Mouse (Mus musculus): Measurements from ENCODE around the gene Fam76b. TPM values are rescaled to one million over a fixed set of nuclear protein-coding genes. Genes with fewer than 3 reads are reported as not detected.

Fam76b gene
- total RNA-seq, 2 experiments from 2014 or later: 16.7 to 17.6 TPM

DNA sequence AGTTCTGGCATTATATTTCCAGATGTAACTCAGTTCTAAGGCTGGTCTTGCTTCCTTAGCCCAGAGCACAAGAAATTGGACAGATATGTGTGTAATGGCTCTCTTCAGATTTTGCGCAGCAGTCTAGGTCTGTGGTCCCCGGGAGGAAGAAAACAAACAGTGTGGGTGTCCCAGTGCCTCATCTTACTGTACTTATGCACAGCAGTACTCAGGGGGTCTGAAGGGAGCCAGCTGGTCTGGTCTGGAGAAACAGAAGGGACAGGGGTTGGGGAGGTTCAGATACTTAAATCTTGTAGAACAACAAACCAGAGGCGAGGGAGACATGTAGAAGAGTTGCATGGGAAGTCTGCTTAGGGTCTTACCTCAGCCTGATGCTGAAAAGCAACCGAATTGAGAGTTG lies 29.3 kb downstream of the Fam76b start:
- no peak for DNase-seq (ENCODE audit: low spot score in 2 of 2)

DNA sequence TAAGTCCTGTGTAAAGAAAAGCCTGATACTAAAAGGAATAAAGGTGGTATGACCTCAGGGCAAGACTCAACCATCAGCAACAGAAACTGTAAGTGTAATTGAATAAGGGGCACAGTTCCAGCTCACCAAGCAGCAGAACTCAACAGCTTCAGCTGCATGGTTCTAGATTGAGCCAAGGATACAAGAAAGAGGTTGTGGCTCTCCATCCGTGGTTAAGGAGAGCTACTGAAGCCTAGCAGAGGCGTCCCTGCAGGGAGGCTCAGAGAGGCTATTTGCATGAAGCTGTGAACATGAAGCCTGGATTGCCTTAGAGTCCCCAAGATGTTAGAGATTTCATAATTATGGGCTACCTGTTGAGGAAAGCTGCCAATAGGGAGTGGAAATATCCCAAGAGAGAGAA lies 40.1 kb downstream of the Fam76b start:
- DNase-seq (ENCODE audit: low spot score in 2 of 2): no peak

DNA sequence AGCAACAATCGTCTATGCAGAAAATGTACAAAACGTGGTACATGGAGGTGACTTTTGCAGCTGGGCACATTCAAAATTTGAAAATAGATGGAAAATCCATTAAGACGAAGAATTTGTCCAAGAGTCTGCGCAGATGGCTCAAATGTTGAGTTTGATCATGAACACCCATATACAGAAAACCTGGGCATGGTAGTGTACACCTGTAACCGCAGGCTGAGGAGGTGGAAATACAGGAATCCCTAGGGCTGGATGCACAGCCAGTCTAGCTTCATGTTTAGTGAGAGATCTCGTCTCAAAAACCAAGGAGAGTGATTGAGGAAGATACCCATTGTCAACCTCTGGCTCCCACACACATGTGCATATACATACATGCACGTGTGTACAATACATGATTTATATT lies 44.1 kb downstream of the Fam76b start:
- no peak for DNase-seq (ENCODE audit: low spot score in 2 of 2)

DNA sequence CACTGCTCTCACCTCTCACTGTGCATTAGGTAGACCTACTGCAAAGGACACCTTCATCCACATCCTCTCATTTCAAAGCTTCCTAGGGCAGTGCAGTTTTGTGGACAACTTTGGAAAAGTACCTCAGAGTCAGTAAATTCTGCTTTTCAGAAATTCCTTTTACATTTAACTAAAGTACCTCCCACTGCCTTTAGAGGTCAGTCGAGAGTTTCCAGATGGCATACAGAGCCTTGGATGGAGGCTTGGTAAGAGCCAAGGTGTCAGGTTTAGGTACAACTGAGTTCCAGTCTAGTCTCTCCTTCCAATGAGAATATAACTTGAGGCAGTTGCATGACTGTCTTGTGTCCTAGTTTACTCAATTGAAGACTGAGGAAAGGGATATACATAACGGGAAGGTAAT lies 46.8 kb downstream of the Fam76b start:
- DNase-seq (ENCODE audit: low spot score in 2 of 2): no peak

DNA sequence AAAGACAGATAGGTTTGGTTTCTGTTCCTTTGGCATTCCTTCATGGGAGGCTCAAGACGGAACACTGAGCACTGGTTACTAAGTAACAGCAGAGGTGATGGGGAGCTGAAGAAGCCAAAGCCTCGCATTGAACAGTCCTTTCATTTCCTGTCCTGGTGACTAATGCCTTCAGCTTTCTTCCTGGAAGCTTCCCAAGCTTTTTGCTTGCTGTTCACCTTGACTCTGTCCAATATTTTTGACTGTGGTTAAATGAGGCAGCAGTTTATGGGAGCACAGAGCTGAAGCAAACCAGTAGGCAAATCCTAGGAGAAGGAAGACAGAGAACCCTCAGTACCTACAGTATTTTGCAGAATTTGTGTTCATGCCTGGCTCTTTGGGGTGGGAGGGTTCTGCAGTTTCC lies 47.8 kb downstream of the Fam76b start:
- DNase-seq (ENCODE audit: low spot score in 2 of 2): no peak

DNA sequence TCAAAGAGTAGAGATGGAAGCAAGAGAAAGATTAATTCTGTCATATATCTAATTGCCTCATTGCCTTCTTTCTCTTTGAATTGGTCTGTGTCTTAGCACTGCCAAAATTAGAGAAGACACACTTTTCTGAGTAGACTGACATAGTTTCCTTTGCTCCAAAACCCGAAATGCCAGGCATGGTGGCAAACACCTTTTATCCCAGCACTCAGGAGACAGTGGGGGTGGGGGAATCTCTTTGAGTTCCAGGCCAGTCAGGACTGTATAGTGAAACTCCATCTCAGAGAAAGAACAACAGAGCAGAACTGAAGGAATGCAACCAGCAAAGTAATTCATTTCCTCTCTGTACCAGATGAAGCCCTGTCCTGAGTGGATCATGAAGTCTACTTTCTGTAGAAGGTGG lies 53.2 kb downstream of the Fam76b start:
- no peak for DNase-seq (ENCODE audit: low spot score in 2 of 2)

DNA sequence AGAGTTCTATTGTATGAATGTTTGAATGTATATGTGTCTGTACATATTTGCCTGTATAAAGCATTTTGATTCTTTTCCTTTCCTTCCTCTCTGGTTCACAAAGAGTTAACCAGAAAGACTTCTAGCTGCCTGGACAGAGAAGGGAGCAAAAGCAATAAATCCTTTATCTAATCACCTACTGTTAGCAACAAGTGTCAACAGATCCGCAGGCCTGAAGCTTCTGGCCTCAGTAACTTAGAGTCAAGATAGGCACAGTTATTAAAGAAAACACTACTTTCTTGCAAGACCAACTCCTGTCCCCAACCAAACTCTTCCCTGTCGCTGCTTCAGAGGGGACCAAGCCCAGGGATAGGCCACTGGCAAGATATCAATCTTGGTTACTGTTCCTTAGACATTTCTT lies 55.0 kb downstream of the Fam76b start:
- DNase-seq (ENCODE audit: low spot score in 2 of 2): no peak

DNA sequence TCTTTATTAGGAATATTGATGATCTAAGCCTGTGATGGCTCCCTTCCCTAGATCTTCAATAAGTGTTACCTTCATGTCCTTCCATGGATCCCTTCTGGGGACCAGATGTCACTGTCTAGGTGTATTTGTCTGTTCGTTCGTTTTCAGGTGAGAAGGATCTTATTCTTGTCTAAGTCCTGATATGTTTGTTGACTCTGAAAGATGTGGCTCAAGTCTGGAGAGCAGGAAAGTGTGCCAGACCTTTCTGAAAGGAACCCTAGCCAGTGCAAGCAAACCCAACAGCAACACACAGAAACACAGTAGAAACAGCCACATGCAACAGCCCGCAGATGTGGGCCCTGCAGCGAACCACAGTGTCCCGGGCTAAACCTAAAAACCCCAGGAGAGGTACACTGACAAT lies 61.5 kb downstream of the Fam76b start:
- no peak for DNase-seq (ENCODE audit: low spot score in 2 of 2)

DNA sequence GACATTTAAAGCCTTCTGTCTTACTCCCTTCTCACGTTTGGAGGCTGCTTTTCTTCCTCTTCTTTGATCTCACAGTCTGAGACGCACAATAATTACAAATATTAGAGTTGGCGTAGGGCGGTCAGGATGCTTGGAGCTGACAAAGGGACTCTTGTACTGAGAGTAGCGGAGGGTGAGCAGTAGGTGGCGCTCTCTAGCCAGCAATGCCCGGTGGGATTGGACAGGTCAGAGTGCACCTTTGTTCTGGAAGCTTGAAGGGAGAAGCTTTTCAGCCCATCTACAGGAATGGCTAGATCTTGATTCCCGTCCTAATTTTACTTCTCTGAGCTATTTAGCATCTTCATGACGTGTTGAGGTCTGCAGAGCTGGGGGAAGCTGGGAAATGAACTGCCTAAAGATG lies 62.1 kb downstream of the Fam76b start:
- DNase-seq (ENCODE audit: low spot score in 2 of 2): peak; percentile 73 to 86

DNA sequence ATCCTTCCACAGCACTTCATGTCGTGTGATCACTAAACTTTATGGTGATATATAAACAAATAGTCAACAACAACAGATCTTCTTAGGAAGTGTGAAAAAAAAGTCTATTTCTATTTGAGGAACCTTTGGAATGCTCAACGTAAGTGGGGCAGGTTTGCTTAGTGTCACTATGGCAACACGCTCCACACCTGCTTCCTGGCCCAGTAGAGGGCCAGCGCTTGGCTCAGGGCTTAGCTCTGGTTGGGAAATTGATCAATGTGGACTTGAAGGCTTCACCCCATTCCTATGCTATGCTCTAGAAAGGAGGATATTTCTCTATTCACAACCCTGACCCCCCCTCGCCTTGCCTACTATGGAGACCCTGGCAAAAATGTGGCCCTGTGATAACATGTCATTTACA lies 62.7 kb downstream of the Fam76b start:
- DNase-seq (ENCODE audit: low spot score in 2 of 2): no peak

DNA sequence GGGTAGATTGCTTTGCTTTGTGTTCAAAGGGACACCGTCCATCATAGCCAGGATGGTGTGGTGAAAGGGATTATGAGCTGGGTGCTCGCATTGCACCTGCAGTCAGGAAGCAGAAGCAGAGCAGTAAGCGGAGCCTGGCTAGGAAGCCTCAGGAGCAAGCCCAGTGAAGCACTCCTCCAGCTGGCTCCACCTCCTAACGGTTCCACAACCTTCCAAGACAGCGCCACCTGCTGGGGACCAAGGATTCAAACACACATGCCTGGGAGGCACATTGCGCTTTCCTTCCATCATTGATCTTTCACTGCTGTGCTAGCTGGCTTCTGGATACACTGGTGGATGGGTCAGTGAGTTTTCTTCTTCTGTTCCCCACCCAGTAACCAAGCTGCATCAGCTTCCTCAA lies 64.4 kb downstream of the Fam76b start:
- no peak for DNase-seq (ENCODE audit: low spot score in 2 of 2)

DNA sequence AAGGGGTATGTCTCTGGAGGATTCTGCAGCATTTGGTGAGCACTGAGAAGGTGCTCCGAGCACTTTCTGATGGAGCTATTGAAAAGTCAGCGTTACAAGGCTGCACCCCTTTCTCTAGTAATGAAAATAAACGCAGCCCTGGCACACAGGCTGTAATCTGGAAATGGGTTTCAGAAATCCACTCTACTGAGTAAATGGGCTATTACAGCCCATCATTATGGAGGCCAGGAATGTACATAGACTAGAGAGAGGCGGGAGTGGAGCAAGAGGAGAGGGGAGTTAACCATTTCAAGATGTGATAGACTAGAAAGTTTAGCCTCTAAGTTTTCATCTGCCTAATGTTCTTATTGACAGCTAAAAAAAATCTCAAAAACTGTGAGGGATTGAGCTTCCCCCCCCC lies 65.5 kb downstream of the Fam76b start:
- DNase-seq (ENCODE audit: low spot score in 2 of 2): no peak

DNA sequence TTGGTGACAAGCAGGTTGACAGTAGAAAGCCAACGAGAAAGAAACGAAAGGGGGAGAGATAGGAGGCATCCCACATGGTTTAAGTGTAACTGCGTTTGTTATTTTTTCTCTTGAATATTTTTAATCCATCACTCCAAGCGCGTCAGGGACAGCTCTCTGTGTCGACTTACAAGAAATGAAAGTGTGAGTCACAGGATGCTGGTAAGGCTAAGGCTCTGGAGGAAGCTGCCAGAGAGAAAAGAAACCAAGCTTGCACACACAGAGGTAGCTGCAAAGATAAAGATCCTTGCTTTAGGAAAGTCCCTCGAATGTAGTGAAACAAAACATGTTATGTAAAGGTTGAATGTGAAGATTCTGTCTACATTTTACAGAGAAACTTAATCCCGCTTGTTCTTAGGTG lies 67.0 kb downstream of the Fam76b start:
- DNase-seq (ENCODE audit: low spot score in 2 of 2): peak; percentile 29 to 33

DNA sequence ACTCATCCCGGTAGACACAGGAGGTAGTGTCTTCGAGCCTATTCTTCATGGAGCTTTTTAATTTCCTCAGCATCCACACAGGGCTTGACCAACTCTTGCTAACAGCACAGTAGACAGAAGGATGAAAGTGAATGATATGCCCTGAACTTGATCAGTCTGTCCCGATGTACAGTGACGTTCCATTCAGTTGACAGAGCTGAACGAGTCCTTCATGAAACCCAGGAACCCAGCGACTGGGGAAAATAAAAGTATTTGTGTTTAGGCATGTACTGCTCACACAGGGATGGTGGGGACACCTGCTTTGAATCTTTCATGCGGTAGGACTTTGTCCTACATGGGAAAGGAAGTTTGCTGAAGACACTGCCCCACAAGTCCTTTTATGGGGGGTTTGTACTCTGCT lies 67.4 kb downstream of the Fam76b start:
- no peak for DNase-seq (ENCODE audit: low spot score in 2 of 2)

DNA sequence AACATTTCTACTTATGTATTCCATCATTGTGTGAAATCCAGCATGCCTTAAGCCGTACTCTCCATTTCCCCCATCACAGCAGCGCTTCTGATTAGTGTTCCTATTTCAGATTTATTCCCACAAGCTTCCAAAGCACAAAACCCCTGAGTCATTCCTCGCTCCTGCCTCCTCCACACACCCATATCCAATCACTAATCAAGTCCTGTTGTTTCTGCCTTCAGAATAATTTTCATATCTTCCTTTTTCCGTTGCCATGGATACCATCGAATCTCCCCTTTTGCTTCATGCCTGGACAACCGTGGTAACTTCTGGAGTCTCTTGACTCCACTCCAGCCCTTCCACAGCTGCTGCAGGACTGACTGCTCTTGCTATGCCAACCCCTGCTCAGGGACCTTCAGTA lies 68.5 kb downstream of the Fam76b start:
- DNase-seq (ENCODE audit: low spot score in 2 of 2): peak; percentile 29 to 52

DNA sequence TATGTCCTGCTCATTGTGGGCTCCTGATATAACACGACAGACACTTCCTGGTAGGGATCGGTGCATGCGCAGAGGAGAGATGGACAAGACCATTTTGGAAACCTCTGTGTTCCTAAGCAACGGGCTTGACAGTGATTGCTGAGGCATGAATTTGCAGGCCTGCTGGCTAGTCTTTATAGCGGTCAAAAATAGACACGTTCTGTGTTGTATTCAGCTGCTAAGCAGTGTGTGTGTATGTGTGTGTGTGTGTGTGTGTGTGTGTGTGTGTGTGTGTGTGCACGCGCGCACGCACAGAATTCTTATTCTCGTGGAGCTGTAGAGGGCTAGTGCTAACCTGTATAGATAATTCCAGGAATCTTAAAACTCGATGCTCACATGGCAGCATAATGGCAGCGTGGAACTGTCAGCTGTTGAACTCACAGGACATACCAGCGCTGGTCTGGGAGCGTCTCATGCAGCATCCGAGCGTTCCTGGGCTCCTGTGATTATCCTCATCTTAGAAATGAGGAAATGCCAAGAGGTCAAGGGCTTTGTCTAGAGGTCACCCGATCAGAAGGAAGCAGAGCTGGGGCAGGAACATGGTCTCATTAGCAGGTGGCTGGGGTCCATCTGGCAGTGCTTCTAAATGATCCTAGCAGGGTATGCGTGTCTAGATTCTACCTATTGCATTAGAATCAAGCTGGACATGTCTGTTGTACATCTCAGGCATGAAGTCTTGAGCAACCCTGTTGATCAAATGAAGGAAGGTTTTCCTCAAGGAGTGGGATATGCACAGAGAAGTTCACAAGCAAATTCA lies 71.2 kb downstream of the Fam76b start:
- peak; percentile 43 to 67 for DNase-seq (ENCODE audit: low spot score in 2 of 2)

DNA sequence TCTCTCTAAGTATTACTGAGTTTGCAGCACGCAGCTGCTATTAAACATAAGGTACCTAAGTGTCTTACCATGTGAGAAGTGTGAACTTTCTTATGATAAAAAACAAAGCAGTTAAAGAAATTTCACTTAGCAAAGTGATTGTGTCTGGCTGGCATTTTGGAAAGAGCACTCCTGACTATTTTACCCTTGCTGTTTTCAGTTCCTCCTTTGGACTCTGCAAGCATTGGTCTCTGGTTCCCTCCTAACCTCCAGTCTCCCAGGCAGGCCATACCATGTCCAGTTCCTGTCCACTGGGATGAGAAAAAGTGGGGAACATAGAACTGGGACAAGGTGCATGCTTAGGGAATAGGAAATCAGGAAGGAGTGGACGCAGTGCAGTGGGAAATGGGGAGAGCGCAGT lies 74.5 kb downstream of the Fam76b start:
- no peak for DNase-seq (ENCODE audit: low spot score in 2 of 2)

DNA sequence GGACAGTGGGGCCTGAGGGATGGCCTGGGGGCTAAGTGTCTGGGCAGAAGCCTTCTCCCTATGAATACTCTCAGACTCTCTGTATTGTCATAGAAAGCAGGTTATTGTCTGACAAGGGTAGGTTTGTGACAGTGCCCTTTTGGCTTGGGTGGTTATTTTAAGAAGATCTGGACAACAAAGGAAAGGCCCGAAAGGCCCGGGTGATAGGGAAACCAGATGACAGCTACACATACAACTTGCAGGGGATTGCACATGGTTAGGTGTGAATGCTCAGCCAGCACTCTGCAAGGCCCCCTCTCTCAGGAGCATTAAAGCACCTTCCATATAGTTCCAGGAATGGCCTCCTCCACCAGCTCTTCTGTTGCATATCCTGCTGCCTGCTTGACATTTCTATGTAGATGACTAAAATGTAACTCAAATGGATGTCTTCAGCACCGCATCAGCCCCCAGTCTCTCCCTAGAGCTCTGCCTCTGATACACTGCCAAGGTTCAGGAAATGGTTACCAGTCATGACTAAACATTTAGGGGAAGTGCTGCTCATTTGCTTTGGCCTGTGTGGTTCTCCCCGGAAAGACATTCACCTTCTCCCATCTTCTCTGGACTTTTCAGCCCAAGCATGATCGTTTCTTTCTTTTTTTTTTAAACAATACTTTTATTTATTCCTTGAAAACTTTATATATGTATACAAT lies 76.7 kb downstream of the Fam76b start:
- DNase-seq (ENCODE audit: low spot score in 2 of 2): no peak

Other genes with a start within 250 kb of the Fam76b start
- gene Mtmr2, start 79.3 kb upstream of the Fam76b start, total RNA-seq (2021): 10 to 100 TPM; 44.5 to 47.3 TPM
- gene Cep57, start 609 bp upstream of the Fam76b start, total RNA-seq (2021): 10 to 100 TPM; 18.0 to 18.4 TPM

All from left cerebral cortex, adult 18-20 months (tissue).